Mouse (Mus musculus) megakaryocyte, embryonic 14.5 days (primary cell): ENCODE data around the gene Gng12. TPM values are rescaled to one million over a fixed set of nuclear protein-coding genes. Genes with fewer than 3 reads are reported as not detected.
A peak's percentile ranks its signal among the peaks of the same experiment; 100 is the strongest.
"Not testable (repeated sequence)": the region's sequence is repeated elsewhere in the genome, so short reads cannot be mapped to it uniquely, and the experiment has no call there.

Experiments used
- H3K27me3 ChIP-seq: replicated peaks from 2 replicates; pipeline ENCODE3; 2012; ENCODE audit warnings: inconsistent platforms
- H3K36me3 ChIP-seq: replicated peaks from 2 replicates; pipeline ENCODE3; 2012; ENCODE audit warnings: low read length, inconsistent platforms, mixed read lengths
- H3K4me1 ChIP-seq: 2 replicates; pipeline ENCODE4 v1.6.1; 2012; ENCODE audit warnings: inconsistent platforms
- H3K4me3 ChIP-seq: replicated peaks from 2 replicates; pipeline ENCODE3; 2012; ENCODE audit warnings: moderate library complexity, mild to moderate bottlenecking, inconsistent platforms
- H3K9me3 ChIP-seq: 2 replicates; pipeline ENCODE4 v1.6.1; 2012; ENCODE audit warnings: inconsistent platforms
- FLI1 ChIP-seq: IDR thresholded peaks from 2 replicates; pipeline ENCODE4 v1.6.1; 2012; ENCODE audit warnings: low read length, inconsistent platforms, mixed read lengths
- GATA1 ChIP-seq: IDR thresholded peaks from 3 replicates; pipeline ENCODE4 v1.6.1; 2012; ENCODE audit warnings: mixed read lengths, low read length, inconsistent platforms, borderline replicate concordance
- polyA plus RNA-seq: library from polyadenylated mRNA; stranded (reverse); fragments of >175 nt; gene quantifications from 2 replicates; pipeline ENCODE4 v1.2.3, GENCODE M21; 2012; ENCODE audit warnings: low replicate concordance; ENCODE audit not compliant: insufficient read depth

Gene Gng12
- polyA plus RNA-seq, 1 experiment = 24.2 TPM

- Histone ChIP-seq H3K4me3 (no peak overlapping the region), H3K4me1 (peaks cover 37% of the 10 kb centered on the region), H3K36me3 (peaks cover 88% of the 10 kb centered on the region), H3K27me3 (no peaks in the 10 kb centered on the region), H3K9me3 (no peaks in the 10 kb centered on the region)
- TF ChIP-seq FLI1 (no peak), GATA1 (no peak)
Measured at GRCm38 (mm10) chr6:67018365-67018764, 122.2 kb downstream of the Gng12 start.

- Histone ChIP-seq H3K4me1 (peaks cover 30% of the 10 kb centered on the region), H3K36me3 (peaks cover 83% of the 10 kb centered on the region)
- not testable (repeated sequence) for H3K4me3 ChIP-seq, H3K9me3 ChIP-seq, H3K27me3 ChIP-seq
Measured at GRCm38 (mm10) chr6:67019001-67019400, 122.8 kb downstream of the Gng12 start.

- TF ChIP-seq FLI1 (no peak), GATA1 (no peak)
- peaks cover 9% of the 10 kb centered on the region for H3K4me1 ChIP-seq
- peaks cover 60% of the 10 kb centered on the region for H3K36me3 ChIP-seq
- H3K27me3 ChIP-seq = no peaks in the 10 kb centered on the region
- no peak overlapping the region for H3K4me3 ChIP-seq
- no peaks in the 10 kb centered on the region for H3K9me3 ChIP-seq
Measured at GRCm38 (mm10) chr6:67021308-67021707, 125.1 kb downstream of the Gng12 start.

DNA sequence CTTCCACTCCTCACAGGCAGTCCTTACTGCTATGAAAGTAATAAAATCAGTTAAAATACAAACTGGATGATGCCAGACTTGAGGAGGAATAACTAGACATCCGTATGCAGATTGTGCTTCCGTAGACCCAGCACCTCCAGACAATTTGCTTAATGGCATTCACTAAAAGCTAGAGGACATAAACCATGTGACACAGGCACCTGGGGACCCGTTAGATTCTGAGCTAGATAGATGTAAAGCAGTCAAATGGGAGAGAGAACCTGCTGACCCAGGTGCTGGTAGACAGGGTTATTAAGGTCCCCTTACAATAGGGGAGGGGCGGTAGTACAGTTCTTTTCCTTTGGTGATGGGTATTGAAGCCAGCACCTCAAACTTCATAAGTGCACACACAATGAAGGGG lies 127.5 kb downstream of the Gng12 start:
- TF ChIP-seq GATA1 = no peak
- no peak for TF ChIP-seq FLI1
- Histone ChIP-seq H3K36me3 (peaks cover 36% of the 10 kb centered on the region), H3K9me3 (no peaks in the 10 kb centered on the region), H3K4me1 (peaks cover 25% of the 10 kb centered on the region), H3K27me3 (no peaks in the 10 kb centered on the region), H3K4me3 (no peak overlapping the region)

DNA sequence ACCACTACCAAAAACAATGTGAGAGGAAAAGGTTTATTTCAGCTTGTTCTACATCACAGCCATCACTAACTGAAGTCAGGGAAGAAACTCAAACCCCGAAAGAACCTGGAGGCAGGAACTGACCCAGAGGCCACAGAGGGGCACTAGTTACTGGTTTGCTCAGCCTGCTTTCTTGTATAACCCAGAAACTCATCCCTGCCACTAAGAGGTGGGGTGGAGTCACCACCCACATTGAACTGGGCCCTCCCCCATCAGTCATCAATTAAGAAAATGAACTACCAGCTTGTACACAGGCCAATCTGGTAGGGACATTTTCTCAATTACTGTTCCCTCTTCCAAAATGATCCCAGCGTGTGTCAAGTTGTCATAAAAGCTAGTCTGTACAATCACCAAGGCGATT lies 130.5 kb downstream of the Gng12 start:
- peaks cover 14% of the 10 kb centered on the region for H3K36me3 ChIP-seq
- no peak for TF ChIP-seq GATA1
- TF ChIP-seq FLI1 = no peak
- H3K9me3 ChIP-seq = no peaks in the 10 kb centered on the region
- peaks cover 46% of the 10 kb centered on the region for H3K4me1 ChIP-seq
- H3K4me3 ChIP-seq = no peak overlapping the region
- H3K27me3 ChIP-seq = no peaks in the 10 kb centered on the region

DNA sequence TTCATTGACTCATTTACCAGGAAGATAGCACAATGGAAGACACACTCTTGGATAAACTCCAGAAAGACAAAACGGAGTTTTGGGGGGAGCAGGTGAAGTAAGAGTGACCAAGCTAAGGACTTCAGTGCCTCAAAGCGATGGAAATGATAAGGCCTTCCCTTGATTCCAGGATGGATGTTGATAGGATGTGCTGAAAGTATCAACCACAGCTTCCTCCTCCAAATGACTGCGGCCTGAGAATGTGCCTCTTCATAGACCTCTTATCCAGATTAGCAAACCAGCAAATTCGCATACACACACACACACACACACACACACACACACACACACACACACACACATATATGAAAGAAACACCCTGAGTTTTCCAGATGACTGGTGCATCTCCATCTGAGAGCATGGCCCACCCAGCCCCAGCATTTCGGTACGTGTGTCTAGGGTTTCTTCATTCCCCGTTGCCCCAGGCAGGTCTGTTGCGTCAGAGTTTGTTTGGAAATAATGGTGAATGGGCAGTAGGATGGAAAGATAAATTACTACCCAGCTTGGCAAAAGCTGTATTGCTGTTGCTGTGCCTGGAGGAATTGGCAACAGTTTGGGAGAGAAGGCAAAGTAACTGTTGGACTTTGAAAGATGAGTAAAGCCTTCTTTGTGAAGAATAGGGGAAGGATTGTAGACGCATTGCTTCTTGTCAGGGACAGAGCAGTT lies 131.4 kb downstream of the Gng12 start:
- H3K4me3 ChIP-seq = no peak overlapping the region
- TF ChIP-seq FLI1 = no peak
- TF ChIP-seq GATA1 = no peak

GRCm38 (mm10) chr6:67029312-67029950 lies 133.2 kb downstream of the Gng12 start:
- H3K4me3 ChIP-seq = no peak overlapping the region
- TF ChIP-seq GATA1 (no peak), FLI1 (no peak)
- no peaks in the 10 kb centered on the region for H3K27me3 ChIP-seq
- H3K4me1 ChIP-seq = peaks cover 64% of the 10 kb centered on the region
- peaks cover 8% of the 10 kb centered on the region for H3K36me3 ChIP-seq
- H3K9me3 ChIP-seq = no peaks in the 10 kb centered on the region

More for the DNA sequence above, 131.4 kb downstream of the Gng12 start:
- Histone ChIP-seq H3K4me1 (peaks cover 49% of the 10 kb centered on the region), H3K36me3 (peaks cover 8% of the 10 kb centered on the region), H3K27me3 (no peaks in the 10 kb centered on the region), H3K9me3 (no peaks in the 10 kb centered on the region)

DNA sequence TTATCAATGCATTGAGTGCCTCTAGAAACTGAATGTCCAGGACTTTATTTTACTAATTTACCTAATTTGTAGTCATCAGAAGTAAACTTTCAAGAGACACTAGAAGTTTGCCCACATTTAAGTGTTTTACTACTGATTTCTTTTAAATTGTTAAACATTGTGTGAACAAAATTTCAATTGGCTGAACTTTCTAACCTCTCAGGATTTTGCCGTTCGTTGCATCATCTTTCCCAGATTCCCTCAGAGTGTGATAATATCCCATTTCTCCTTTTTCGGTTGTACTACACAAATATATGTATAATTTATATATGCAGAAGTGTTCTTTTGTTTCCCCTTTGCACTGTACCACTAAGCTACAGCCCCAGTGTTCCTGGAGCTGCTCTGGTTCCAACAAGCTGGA lies 133.8 kb downstream of the Gng12 start:
- peaks cover 67% of the 10 kb centered on the region for H3K4me1 ChIP-seq
- H3K4me3 ChIP-seq = no peak overlapping the region
- H3K9me3 ChIP-seq = no peaks in the 10 kb centered on the region
- no peaks in the 10 kb centered on the region for H3K27me3 ChIP-seq
- peaks cover 14% of the 10 kb centered on the region for H3K36me3 ChIP-seq
- TF ChIP-seq GATA1 = no peak
- no peak for TF ChIP-seq FLI1

DNA sequence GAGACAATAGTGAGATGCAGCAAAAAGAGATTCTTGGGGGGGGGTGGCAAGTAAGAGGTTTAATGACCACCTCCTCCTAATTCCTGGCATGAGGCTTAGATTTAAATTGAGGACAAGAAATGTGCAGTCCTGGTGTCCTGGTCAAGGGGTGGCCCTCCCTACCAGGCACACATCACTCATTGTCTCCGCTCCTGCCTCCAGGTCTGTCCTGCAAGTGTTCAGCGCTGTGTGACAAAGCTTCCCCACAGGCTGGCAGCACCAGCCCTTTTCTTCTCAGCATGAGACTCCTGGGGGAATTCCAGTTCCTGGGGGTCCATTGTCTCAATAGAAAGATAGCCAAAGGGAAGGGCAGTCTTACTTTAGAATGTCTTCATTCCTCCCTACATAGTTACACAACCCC lies 134.2 kb downstream of the Gng12 start:
- Histone ChIP-seq H3K4me1 (peaks cover 70% of the 10 kb centered on the region), H3K36me3 (peaks cover 17% of the 10 kb centered on the region), H3K9me3 (no peaks in the 10 kb centered on the region), H3K4me3 (peak overlapping the region; percentile 56), H3K27me3 (no peaks in the 10 kb centered on the region)
- TF ChIP-seq GATA1 (no peak), FLI1 (no peak)

DNA sequence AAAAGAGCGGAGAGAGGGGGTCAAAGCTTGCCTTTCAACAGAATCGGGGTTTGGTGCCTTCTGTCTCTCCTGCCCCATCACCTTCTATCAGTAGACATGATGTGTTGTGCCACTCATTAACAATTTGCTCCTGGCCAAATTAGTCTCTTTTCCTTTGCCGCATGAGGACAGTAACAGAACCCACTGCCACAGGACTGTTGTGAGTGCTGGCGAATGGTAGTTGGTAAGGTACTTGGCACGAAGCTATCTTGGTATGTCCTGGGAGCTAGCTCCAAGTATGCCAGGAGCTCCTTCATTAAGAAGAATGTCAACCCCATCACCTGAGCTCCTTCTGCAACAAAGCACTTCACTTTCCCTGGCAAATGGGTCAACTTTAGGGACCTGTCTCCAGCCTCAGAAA lies 134.6 kb downstream of the Gng12 start:
- Histone ChIP-seq H3K4me1 (peaks cover 74% of the 10 kb centered on the region), H3K36me3 (peaks cover 21% of the 10 kb centered on the region), H3K27me3 (no peaks in the 10 kb centered on the region), H3K4me3 (no peak overlapping the region), H3K9me3 (no peaks in the 10 kb centered on the region)
- TF ChIP-seq GATA1 (no peak), FLI1 (no peak)

DNA sequence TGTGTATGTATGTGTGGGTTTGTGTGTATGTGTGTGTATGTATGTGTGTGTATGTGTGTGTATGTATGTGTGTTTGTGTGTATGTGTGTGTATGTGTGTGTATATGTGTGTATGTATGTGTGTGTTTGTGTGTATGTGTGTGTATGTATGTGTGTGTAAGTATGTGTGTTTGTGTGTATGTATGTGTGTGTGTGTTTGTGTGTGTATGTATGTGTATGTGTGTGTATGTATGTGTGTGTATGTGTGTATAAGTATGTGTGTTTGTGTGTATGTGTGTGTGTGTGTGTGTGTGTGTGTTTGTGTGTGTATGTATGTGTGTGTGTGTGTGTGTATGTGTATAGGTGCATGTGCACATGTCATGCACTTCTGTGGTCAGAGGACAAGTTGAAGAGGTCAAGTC lies 136.4 kb downstream of the Gng12 start:
- H3K27me3 ChIP-seq, H3K4me3 ChIP-seq, H3K9me3 ChIP-seq: not testable (repeated sequence)
- peaks cover 64% of the 10 kb centered on the region for H3K4me1 ChIP-seq
- peaks cover 28% of the 10 kb centered on the region for H3K36me3 ChIP-seq

GRCm38 (mm10) chr6:67032972-67033371 lies 136.8 kb downstream of the Gng12 start:
- not testable (repeated sequence) for H3K9me3 ChIP-seq, H3K4me3 ChIP-seq, H3K27me3 ChIP-seq
- Histone ChIP-seq H3K4me1 (peaks cover 64% of the 10 kb centered on the region), H3K36me3 (peaks cover 28% of the 10 kb centered on the region)
